Mouse (Mus musculus) lung, postnatal 0 days (tissue): ENCODE results near the gene Rnf185.

Source experiments
- CTCF ChIP-seq: IDR thresholded peaks from 2 replicates; pipeline ENCODE4 v1.5.1; 2016; ENCODE audit warnings: antibody characterized with exemption, mild to moderate bottlenecking
- EP300 ChIP-seq: IDR thresholded peaks from 2 replicates; pipeline ENCODE4 v1.6.1; 2016; ENCODE audit warnings: antibody characterized with exemption, mild to moderate bottlenecking, control low read depth

DNA sequence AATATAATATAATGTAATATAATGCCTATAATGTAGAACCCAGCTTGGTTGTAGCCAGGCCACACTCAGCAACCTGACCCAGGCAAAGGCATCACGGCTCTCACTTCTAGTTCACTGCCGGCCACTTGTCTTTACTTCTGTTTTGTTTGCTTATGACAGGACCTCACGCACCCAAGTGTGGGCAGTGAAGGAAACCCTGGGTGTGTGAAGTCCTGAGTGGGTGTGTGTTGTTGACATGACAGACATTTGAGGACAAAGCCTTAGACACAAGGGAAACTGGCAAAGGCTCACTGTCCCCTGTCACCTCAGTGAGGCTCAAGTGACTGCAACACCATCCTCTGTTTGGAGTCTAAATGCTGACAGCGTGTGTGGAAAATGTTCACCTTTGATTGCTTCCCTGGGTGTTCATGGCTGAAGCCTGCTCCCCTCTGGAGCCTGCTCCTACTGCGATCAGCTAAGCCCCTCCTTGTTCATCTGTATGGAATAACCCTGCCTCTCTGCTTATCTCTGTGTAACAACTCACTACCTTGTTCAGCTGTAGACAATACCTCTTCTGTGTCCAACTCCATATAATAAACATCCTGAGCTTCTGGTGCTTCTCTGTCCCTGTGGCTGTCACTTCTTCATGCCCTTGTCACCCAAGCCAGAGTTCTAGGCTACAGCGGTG, 70.9 kb downstream of the Rnf185 start:
- TF ChIP-seq CTCF (no peak), EP300 (no peak)
